Mouse (Mus musculus) adrenal gland, postnatal 14 days (tissue): ENCODE results near the gene Gm973. TPM values are rescaled to one million over a fixed set of nuclear protein-coding genes. Genes with fewer than 3 reads are reported as not detected.
"Not testable (repeated sequence)": the region's sequence is repeated elsewhere in the genome, so short reads cannot be mapped to it uniquely, and the experiment has no call there.

Experiments used
- DNase-seq: peaks from one replicate; pipeline ENCODE4 v3.0.0; 2021; ENCODE audit warnings: mixed read lengths
- total RNA-seq: library from RNA; stranded (reverse); gene quantifications from 2 replicates; pipeline ENCODE4 v1.2.3, GENCODE M21; 2021

The Gm973 gene
- total RNA-seq, 1 experiment from 2014 or later: 5.5 TPM

DNA sequence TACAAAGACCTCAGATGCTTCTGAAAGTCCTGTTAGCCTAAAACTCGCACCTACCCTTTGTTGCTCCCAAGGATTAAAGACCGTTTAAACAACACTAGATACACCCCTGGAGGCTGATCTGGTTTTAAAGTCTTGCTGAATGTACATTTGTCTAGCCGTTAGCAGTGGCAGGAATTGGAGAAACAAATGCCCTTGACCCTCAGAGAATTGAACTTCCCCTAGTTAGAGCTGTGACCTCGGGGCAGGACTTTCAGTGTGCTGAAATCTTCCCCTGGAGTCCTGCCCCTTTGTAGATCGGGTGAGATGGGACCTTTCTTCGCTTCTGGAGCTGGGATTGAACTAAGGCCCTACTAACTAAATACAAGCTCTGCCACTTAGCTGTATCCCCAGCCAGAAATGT is 113.1 kb downstream of the Gm973 start:
- DNase-seq: no peak

DNA sequence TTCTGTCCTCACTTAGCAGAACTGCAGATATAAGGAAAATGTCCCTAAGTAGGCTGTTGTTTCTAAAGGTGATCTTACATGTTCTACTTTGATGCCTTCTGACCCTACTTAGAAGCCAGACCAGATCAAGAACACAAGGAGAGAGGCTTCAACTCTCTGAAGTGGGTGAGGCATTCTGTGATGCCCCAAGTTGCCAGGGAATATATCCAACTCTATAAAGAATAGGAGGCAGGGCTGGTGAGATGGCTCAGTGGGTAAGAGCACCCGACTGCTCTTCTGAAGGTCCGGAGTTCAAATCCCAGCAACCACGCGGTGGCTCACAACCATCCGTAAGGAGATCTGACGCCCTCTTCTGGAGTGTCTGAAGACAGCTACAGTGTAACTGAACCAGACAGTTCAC is 114.3 kb downstream of the Gm973 start:
- not testable (repeated sequence) for DNase-seq

DNA sequence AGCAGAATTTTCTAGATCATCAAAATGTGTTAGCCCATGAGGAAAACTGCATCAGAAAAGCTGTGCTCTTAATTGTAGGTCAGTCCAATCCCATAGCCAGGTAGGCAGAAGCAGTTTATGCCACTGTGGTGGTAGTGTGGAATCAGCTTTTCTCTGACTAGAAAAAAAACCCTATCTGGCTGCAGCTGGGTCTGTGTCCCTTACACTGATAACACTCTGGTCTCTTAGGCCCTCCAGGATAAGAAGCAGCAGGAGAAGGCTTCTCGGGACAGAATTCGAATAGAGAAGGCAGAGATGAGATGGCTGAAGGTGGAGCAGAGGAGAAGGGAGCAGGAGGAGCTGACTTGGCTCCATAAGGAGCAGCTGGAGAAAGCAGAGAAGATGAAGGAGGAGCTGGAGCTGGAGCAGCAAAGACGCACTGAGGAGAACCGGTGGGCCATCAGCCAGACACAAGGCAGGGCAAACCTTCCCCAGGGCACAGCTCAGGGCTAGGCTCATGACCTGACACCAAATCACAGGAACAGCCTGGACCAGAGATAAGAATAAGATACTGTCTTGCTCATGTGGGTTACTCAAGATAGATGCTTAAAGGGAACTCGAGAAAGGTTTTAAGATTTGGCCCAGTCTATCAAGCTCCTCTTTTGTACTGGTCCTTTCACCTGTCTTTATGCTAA is 116.1 kb downstream of the Gm973 start:
- DNase-seq: no peak

DNA sequence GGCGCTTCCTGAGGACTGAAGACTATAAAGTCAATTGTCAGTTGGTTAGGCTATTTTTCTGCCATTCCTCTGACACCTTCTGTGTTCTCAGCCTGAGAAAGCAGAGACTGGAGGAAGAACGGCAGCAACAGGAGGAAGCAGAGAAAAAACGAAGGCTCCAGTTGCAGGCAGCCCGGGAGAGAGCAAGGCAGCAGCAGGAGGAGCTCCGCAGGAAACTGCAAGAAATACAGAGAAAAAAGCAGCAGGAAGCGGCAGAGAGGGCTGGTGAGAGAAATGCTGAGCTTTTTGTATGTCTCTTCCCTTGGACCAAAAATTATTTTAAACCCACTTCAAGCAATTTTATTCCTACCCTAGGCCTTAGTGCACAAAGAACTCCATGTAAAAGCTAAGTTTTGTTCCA is 117.0 kb downstream of the Gm973 start:
- no peak for DNase-seq

DNA sequence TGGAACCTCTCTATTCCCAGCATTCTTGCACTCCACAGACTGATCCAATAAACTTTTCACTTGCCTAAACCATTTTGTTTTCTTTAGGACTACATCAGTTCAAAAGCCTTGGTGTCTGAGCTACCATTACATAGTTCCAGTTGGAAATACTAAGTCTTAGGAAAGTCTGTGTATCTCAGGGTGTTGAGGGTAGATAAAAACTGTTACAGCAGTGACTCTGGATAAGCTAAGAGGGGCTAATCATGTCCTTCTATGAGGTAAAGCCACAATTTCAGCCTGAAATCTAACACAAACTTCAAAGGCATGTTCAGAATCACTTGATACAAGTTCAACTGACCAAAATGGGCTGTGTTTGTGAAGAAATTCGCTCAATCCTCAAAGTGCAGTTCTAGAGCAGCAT is 120.3 kb downstream of the Gm973 start:
- DNase-seq: no peak

DNA sequence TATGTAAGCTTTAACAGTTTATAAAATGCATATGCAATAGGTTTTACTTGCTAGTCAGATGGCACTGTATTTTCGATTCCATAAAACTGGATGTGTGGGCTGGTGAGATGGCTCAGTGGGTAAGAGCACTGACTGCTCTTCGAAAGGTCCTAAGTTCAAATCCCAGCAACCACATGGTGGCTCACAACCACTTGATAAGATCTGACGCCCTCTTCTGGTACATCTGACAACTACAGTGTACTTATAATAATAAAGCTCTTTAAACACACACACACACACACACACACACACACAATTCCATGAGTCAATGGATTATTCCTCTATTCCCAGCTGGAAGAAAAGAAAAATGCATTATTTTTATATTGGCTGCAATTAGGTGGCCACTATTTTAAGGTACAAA is 122.3 kb downstream of the Gm973 start:
- DNase-seq: no peak

DNA sequence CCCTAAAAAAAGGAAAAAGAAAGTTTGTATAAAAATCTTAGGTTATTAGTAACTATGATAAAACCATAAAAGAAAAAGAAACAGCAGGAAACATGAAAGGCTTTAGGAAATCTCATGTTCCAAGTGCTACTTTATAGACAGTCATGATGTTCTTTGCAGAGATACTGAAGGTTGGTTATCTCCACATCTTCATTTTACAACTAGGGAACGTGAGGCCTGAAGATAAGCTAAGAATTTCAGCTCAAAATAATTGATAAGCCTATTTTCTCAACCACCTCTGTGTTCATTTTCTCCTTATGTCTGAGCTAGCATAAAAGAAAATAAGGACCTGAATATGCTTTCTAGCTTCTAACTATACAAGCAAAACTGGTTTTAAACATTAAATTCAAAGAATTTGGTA is 126.4 kb downstream of the Gm973 start:
- no peak for DNase-seq

DNA sequence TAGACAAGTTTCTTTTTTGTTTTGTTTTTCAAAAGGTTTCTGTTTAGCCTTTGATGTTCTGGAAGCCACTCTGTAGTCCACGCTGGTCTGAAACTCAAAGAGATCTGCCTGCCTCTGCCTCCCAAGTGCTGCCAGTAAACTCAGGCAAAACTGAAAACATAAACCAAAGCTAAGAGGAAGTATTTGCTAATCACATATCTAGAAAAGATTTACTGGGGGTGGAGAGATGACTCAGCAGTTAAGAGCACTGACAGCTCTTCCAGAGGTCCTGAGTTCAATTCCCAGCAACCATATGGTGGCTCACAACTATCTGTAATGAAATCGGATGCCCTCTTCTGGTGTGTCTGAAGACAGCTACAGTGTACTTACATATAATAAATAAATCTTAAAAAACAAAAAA is 130.4 kb downstream of the Gm973 start:
- not testable (repeated sequence) for DNase-seq

DNA sequence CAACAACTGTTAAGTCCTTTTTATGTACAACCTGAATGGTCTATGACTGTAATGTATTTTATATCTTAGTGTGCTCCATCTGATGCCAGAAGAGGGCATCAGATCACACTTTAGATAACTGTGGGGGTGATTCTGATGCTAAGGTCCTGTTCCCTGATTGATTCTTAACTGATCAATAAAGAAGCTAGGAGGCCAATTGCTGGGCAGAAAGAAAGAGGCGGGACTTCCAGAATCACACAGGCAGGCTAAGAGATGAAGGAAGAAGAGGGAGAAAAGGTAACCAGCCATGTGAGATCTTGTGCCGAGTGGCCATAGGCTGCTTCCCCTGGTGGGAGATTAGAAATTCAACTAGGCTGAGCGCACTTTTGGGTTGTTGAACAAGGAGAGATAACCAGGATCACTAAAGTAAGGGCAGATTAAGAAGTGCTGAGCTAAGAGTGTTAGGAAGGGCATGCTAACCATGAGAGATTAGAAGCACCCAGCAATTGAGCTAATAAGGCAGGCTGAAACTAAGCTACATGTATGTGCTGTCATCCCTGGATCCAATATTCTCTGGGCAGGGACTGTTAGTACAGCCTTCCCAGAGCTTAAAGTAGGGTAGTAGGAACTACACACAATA is 135.2 kb downstream of the Gm973 start:
- no peak for DNase-seq

DNA sequence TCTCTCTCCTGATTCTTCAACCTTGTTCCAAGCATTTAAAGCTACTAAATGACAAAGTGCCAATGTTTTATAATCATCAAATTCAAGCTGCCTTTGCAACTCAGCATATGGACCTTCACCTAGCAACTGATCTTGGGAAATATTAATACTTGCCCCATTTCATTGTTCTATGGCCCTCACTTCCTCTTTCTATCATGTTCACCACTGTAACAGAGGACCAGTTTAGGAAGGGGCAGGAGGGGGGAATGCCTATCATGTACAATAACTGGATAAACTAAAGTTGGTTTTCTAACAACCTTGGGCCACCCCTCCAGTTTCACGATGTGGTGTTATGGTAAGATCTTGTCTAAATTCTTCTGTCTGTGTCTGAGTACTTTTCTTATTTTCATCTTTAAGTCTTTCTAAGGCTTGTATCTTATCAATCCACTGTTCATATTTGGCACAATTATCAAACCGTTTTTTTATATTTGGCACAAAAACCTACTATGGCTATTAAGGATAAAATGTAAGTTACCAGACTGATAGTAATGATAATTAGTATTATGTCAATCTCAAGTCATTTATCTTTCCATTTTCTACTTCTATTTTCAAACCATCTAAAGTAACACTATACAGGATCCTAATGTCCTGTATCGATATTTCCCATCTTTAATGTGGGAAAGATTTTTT is 137.3 kb downstream of the Gm973 start:
- DNase-seq: no peak

DNA sequence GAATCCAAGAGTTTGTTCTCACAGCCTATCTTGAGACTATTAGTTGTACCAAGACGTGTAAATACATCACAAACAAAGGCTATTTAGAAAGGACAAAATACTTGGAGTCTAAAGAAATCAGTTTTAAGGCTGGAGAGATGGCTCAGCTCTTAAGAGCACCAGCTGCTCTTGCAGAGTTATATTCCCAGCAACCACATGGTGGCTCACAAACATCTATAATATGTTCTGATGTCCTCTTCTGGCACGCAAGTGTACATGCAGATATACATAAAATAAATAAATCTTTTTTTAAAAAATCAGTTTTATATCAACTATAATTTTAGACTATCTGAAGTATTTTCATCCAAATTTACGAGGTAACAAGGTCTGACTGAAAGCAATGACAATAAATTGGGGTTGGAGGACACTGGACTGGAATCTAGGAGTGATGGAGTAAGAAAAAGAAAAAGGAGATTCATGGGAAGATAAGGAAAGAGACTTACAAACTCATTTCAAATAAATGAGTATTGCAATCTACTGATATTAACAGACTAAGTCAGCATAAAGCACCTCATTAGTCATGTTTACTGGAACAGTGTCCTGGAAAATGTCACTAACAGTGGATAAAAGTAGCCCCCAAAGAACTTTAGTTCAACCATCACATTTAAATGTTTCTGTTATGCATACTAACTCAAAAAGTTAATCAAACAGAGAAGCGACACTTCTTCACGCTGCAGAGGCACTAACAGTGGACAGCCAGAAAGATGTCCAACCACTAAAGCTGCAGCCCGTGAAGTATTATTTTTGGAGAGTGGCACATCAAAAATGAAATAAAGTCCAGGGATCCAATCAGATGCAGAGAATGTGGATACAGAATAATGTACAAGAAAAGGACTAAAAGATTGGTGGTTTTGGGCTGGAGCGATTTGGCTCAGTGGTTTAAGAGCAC is 140.4 kb downstream of the Gm973 start:
- DNase-seq: no peak

DNA sequence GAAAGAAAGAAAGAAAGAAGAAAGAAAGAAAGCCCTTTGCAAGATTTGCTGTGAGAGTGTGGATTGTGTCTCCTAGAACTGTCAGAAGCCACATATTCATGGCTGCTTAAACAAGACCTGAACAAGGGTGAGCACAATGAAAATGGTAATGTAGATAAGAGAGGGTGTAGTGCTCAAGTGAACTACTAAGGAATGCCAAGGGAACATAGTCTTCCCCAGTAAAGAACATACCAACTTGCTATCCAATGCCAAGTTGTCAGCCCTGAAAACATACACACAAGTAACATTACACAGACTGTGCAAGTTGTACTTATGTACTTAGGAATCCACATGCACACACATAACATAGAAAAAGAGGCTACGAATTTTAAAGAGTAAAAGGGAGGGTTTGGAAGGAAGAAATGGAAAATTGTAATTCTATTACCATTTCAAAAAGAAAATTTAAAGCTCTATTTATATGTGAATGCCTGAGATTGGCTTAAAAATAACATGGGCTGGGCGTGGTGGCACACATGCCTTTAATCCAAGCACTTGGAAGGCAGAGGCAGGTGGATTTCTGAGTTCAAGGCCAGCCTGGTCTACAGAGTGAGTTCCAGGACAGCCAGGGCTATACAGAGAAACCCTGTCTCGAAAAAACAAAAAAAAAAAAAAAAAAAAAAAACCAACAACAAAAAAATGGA is 147.5 kb downstream of the Gm973 start:
- DNase-seq: no peak

DNA sequence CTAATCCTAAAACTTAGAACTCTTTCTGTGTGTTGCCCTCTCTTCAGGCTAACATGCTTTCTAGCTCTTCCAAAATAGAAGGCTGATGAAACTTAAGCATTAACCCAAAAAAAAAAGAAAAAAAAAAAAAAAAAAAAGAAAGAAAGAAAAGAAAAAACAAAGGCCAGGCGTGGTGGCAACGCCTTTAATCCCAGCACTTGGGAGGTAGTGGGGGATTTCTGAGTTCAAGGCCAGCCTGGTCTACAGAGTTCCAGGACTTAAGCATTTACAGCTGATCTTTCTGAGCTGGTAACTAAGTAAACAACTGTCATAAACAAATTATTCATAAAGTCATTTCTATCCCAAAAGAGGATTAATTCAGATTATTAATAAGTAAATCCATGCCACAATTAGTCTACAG is 152.8 kb downstream of the Gm973 start:
- no peak for DNase-seq

DNA sequence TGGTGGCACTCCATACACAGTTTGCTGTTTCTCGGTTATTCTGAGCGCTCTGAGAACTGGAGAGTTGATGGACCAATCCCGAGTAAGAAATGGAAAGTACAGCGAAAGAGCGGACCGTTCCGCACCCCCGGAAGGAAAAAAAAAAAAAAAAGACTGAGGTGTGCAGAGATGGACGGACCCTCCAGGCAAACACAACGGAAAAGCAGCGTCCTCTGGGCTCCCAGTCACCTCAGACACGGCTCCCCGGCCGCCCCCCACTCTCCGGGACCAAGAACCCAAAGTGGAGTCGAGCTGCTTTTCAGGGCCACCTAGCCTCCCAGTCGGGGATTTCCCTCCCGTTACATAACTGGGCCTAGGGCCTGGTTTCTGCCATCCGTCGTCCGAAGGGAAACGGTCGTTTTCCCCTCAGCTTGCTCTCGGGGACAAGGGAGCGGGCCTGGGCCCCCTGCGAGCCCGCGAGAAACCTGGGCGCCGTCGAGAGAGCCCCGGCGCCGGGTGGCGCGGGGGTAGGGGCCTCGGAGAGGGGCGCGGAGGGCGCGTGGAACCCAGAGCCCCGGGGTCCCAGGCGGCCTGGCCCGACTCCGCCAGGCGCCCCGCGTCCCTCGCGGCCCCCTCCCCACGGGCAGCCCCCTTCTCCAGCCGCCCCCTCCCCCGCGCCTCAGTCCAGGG is 154.0 kb downstream of the Gm973 start:
- peak; percentile 68 for DNase-seq

DNA sequence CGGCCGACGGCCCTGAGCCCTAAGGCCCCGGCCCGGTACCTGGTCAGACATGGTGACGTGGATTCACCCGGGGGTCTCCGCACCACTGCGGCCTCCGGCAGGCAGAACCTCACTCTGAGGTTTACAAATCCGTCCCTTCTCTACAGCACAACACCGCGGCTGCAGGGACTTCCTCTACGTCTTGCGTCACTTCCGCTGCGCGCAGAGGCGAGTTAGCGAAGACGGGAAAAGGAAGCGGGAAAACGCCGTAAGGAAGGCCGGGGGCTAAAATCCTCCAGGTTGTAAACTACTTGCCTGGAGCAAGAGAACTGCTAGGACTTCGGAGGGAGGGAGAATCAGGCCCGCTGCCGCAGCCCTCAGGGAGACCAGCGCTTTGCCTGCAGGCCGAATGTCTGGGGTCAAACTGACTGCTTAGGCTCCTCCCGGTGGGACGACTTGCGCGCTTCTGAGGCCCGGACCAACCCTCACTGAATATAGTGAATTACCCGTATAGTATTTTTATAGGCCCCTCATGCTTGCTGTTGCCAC is 154.6 kb downstream of the Gm973 start, which contains the start of gene Sumo1:
Gene Sumo1 (minus strand): TSS at position 194 of the 528 bp plus-strand sequence.
- DNase-seq: peak; percentile 94

DNA sequence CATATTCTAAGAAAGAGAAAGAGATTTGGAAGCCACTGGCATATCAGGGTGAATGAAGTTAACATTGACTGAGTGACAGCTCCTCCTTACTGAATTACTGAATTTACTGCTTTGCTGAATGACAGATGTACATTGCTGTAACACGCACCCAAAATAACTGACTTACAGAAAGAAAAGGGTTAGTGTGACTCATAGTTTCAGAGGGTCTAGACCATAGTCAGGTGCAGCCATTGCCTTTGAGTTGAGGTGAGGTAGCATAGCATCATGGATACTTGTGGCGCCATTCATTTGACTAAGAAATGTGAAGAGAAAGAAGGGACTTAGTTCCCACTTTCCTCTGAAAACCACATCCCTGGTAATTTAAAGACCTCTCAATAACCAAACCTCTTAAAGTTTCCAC is 157.6 kb downstream of the Gm973 start:
- DNase-seq: no peak

DNA sequence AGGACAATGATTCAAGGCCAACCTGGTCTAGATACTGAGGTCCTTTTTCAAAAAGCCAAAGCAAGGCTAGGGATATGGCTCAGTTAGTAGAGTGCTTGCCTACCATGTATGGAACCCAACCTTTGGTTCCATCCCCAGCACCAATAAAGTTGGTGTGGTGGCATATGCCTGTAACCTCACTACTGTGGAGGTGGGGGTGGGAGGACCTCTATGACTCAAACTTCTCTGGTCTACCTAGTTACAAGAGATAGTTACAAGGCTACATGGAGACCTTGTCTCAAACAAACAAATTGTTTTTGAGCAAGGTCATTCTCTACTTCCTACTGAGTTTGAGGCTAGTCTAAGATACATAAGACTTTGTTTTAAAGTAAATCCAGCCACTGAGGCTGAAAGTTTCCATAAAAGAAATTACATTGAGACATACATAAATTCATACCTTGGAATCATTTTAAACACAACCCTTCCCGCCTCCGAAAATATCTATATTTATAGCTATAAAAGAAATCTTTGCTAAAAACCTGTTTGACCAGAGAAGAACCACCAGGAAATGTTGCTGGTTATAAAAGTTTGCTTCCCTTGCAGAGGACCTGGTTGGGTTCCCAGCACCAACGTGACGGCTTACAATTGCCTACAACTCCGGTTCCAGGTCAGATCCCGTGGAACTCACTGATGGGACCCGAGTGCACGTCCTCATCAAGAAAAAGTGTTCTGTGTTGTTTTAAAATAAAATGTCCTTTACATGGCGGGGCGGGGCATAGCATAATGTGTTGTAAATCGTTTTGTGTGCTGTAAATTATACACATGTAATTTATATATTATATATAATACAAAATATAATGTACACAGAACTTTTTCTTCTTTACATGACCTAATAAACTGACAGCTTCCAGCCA is 168.1 kb downstream of the Gm973 start:
- peak; percentile 32 for DNase-seq

DNA sequence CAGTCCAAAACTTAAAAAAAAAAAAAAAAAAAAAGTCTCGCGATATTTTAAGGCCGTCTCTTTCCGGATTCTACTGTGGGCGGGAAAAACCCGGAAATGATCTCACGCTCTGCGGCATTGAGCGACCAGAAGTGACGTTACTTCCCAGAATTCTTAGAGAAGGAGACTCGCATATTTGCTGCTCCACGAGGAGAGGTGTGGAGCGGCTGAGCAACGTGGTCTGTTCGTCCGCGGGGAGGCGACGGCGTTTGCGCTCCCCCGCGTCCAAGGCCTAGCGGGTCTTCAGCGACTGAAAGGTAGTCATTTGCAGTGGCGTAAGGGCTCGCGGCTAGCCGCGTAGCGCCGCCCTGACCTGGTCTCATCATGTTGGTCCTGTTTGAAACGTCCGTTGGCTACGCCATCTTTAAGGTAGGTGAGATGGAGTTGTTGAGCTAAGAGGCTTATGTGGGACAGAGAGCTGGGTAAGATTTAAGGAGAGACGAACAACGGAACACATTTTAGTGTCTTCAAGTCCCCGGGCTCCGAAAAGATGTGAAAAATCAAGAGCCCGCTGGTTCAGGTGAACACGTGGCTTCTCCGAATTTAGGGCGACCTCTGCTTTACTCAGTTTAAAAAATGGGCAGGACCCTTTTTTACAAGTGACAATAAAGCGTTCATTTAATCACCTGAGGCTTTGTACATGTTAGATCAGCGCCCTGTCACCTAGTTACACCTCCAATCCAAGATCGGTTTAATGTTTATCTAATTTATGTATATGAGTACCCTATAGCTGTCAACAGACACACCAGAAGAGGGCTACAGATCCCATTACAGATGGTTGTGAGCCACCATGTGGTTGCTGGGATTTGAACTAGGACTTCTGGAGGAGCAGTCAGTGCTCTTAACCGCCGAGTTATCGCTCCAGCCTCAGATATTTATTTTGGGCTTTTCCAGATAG is 169.0 kb downstream of the Gm973 start, which contains the start of gene Nop58:
Gene Nop58 (plus strand): TSS at position 153 of the 937 bp plus-strand sequence.
- DNase-seq: peak; percentile 91
